Mouse (Mus musculus): ENCODE results near the gene Mpv17. TPM values are rescaled to one million over a fixed set of nuclear protein-coding genes. Genes with fewer than 3 reads are reported as not detected.

The Mpv17 gene
- total RNA-seq, 2 experiments from 2014 or later = 57.4 to 61.8 TPM

- peak in 1 of 2 experiments; percentile 31 for DNase-seq (ENCODE audit: low spot score in 2 of 2)
These were observed 43.3 kb downstream of the Mpv17 start for GRCm38 (mm10) chr5:31110781-31111180.

- DNase-seq (ENCODE audit: low spot score in 2 of 2) = no peak
These were observed 46.0 kb downstream of the Mpv17 start, which contains the start of gene Slc30a3 for GRCm38 (mm10) chr5:31108000-31108490. Slc30a3 (minus strand) TSS chr5:31108237.

GRCm38 (mm10) chr5:31105814-31106335 is 48.2 kb downstream of the Mpv17 start, which contains the start of gene Dnajc5g:
Dnajc5g (plus strand) TSS chr5:31106285.
- DNase-seq (ENCODE audit: low spot score in 2 of 2) = no peak

GRCm38 (mm10) chr5:31095711-31096480 is 58.2 kb downstream of the Mpv17 start:
- no peak for DNase-seq (ENCODE audit: low spot score in 2 of 2)

GRCm38 (mm10) chr5:31094799-31095691 is 59.0 kb downstream of the Mpv17 start:
- DNase-seq (ENCODE audit: low spot score in 2 of 2) = peak in 1 of 2 experiments; percentile 52

GRCm38 (mm10) chr5:31094100-31094798 is 59.8 kb downstream of the Mpv17 start:
- peak in 1 of 2 experiments; percentile 43 for DNase-seq (ENCODE audit: low spot score in 2 of 2)

- peak; percentile 67 to 75 for DNase-seq (ENCODE audit: low spot score in 2 of 2)
These were observed 60.7 kb downstream of the Mpv17 start for GRCm38 (mm10) chr5:31093151-31094041.

GRCm38 (mm10) chr5:31092231-31092975 is 61.6 kb downstream of the Mpv17 start:
- DNase-seq (ENCODE audit: low spot score in 2 of 2) = peak in 1 of 2 experiments; percentile 78

Other genes with a start within 250 kb of the Mpv17 start
- 10 to 100 TPM; 97.5 to 98.5 TPM for gene Ost4, start 246.5 kb downstream of the Mpv17 start, total RNA-seq (2021)
- gene Emilin1, start 240.8 kb downstream of the Mpv17 start, total RNA-seq (2021) = 1 to 10 TPM; 1.9 TPM
- 10 to 100 TPM; 14.8 to 16.3 TPM for gene Khk, start 232.8 kb downstream of the Mpv17 start, total RNA-seq (2021)
- gene Cgref1, start 208.7 kb downstream of the Mpv17 start, total RNA-seq (2021) = 10 to 100 TPM; 15.0 to 16.2 TPM
- gene Preb, start 193.9 kb downstream of the Mpv17 start, total RNA-seq (2021) = 100 to 1,000 TPM; 119 to 125 TPM
- gene Tcf23, start 185.6 kb downstream of the Mpv17 start, total RNA-seq (2021) = under 1 TPM; 0.12 to 0.30 TPM
- 10 to 100 TPM; 68.1 to 70.0 TPM for gene Atraid, start 105.9 kb downstream of the Mpv17 start, total RNA-seq (2021)
- gene Slc5a6, start 105.3 kb downstream of the Mpv17 start, total RNA-seq (2021) = 10 to 100 TPM; 14.9 to 17.6 TPM
- gene Cad, start 99.5 kb downstream of the Mpv17 start, total RNA-seq (2021) = 10 to 100 TPM; 20.0 to 20.9 TPM
- gene Dnajc5g, start 48.0 kb downstream of the Mpv17 start, total RNA-seq (2021) = not detected
- gene Slc30a3, start 46.0 kb downstream of the Mpv17 start, total RNA-seq (2021) = 10 to 100 TPM; 84.1 to 93.8 TPM
- gene Trim54, start 37.5 kb downstream of the Mpv17 start, total RNA-seq (2021) = not detected
- not detected for gene Ucn, start 15.4 kb downstream of the Mpv17 start, total RNA-seq (2021)
- gene Gm29609, start 25.7 kb upstream of the Mpv17 start, total RNA-seq (2021) = 1 to 10 TPM; 3.6 to 3.8 TPM
- 10 to 100 TPM; 57.7 to 60.9 TPM for gene Gtf3c2, start 25.9 kb upstream of the Mpv17 start, total RNA-seq (2021)
- 10 to 100 TPM; 75.2 to 81.6 TPM for gene Snx17, start 39.0 kb upstream of the Mpv17 start, total RNA-seq (2021)
- gene Eif2b4, start 39.2 kb upstream of the Mpv17 start, total RNA-seq (2021) = 10 to 100 TPM; 39.0 to 39.5 TPM
- gene Zfp513, start 48.1 kb upstream of the Mpv17 start, total RNA-seq (2021) = 10 to 100 TPM; 27.1 to 28.2 TPM
- 10 to 100 TPM; 69.6 to 73.3 TPM for gene Ppm1g, start 66.4 kb upstream of the Mpv17 start, total RNA-seq (2021)
- gene Nrbp1, start 86.6 kb upstream of the Mpv17 start, total RNA-seq (2021) = 10 to 100 TPM; 83.8 to 86.3 TPM
- not detected for gene Gm9970, start 87.0 kb upstream of the Mpv17 start, total RNA-seq (2021)
- 1 to 10 TPM; 2.2 to 4.0 TPM for gene Krtcap3, start 97.4 kb upstream of the Mpv17 start, total RNA-seq (2021)
- 10 to 100 TPM; 79.3 to 86.3 TPM for gene Ift172, start 136.9 kb upstream of the Mpv17 start, total RNA-seq (2021)
- gene Fndc4, start 141.8 kb upstream of the Mpv17 start, total RNA-seq (2021) = 100 to 1,000 TPM; 159 to 188 TPM
- not detected for gene Gckr, start 143.2 kb upstream of the Mpv17 start, total RNA-seq (2021)